Mouse (Mus musculus) forelimb bud, embryonic 11.5 days (tissue): ENCODE data around the gene Olfr967.
"Not testable (repeated sequence)": the region's sequence is repeated elsewhere in the genome, so short reads cannot be mapped to it uniquely, and the experiment has no call there.

Experiments used
- DNase-seq: peaks from one replicate; pipeline ENCODE4 v3.0.0-alpha.2; 2012; ENCODE audit warnings: low read depth, low spot score

Olfr967 gene

GRCm38 (mm10) chr9:39745949-39746348 is at the start of gene Olfr967:
TSS of gene Olfr967 (plus strand) at chr9:39746249.
- DNase-seq: no peak

- not testable (repeated sequence) for DNase-seq
These were observed 44.9 kb upstream of the Olfr967 start for GRCm38 (mm10) chr9:39701123-39701522.

DNA sequence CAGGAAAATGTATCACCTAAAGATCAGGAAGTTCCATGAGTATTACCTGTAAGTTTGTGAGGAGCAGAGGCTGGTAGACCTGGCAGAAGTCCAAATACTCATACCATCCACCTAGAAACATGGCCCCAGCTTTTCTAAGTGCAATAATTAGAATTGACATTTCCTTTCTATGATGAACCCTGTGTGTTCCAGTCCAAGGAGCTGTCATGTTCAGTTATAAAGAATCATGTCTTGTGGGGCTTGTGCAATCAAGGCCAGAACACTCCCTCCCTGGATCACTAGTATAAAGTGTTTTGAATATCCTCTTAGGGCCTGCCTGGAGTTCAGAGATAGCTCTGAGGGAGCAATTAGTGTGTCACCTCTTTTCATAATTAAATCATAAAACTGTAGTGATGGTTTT is 39.0 kb upstream of the Olfr967 start, which contains the start of gene Olfr149:
Olfr149 (minus strand) TSS at position 101 of the 400 bp plus-strand sequence.
- DNase-seq: no peak

GRCm38 (mm10) chr9:39708958-39709357 is 37.1 kb upstream of the Olfr967 start:
- no peak for DNase-seq

GRCm38 (mm10) chr9:39711053-39711452 is 35.0 kb upstream of the Olfr967 start, which contains the start of gene Olfr965:
TSS of gene Olfr965 (plus strand) at chr9:39711353.
- no peak for DNase-seq

DNA sequence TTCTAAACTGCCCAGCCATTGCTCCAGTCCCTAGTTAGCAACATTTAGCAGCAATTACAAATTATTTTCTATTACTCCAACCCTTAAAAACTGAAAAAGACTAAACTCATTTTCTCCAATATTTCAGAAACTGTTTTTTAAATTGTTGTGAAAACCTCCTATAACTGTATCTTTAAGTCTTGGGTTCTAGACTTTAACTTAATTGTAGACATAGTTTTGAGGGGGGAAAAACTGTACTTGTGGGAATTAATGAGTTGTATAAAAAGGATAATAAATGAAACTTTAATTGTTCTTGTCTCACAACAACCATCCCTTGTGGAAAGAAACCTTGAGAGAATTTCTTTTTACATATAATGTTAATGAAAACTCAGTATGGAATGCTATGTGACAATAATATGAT is 15.4 kb upstream of the Olfr967 start, which contains the start of gene Olfr150:
Olfr150 (plus strand) TSS at position 301 of the 400 bp plus-strand sequence.
- DNase-seq: no peak

- no peak for DNase-seq
These were observed 5.3 kb upstream of the Olfr967 start for GRCm38 (mm10) chr9:39740741-39741140.

DNA sequence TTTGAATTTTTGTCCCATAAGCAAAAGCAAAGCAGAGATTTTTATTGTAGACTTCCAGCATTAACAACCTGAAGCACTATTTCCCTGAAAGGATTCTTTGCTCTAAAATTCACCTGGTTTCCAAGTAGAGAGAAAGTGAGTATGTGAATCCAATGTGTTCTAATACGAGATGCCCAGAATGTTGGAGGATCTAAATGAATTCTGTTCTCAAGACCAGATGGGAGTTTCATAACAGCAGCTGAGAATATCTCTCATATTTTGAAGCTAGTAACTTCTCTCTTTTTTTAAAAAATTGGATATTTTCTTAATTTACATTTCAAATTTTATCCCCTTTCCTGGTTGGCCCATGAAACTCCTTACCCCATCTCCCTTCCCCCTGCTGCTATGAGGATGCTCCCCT is 379 bp downstream of the Olfr967 start:
- no peak for DNase-seq

DNA sequence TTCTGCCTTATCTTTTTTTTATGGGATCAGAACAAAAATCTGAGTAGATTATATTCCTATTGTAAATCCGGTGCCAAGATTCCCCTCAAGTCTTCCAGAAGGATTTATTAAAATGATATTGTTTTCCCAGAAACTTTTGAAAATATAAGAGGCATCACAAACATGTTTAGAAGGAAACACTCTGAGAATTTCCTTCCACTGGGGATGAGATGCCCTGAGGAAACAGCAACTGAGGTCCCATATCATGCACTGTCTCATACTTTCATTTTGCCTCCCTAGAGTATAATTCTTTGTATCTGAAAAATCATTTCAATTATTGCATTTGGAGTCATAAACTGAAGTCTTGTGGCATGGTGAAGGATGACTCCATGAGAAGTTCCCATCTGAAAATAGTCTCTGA is 37.1 kb downstream of the Olfr967 start, which contains the start of gene Olfr968:
Olfr968 (minus strand) TSS at position 101 of the 400 bp plus-strand sequence.
- no peak for DNase-seq

- DNase-seq: no peak
These were observed 44.5 kb downstream of the Olfr967 start, which contains the start of gene Olfr969 for GRCm38 (mm10) chr9:39790558-39790957. TSS of gene Olfr969 (plus strand) at chr9:39790945.
